Mouse (Mus musculus) gastrocnemius, adult 2 months (tissue): Measurements from ENCODE around the gene Cyp39a1. TPM values are rescaled to one million over a fixed set of nuclear protein-coding genes. Genes with fewer than 3 reads are reported as not detected.

Source experiments
- DNase-seq: peaks from one replicate; pipeline ENCODE4 v3.0.0; 2022
- H3K27ac ChIP-seq: fragments of 200-600 bp; 2 replicates; pipeline ENCODE4 v1.8.1; 2022; ENCODE audit warnings: mild to moderate bottlenecking
- H3K4me3 ChIP-seq: fragments of 200-600 bp; 2 replicates; pipeline ENCODE4 v1.8.1; 2022; ENCODE audit warnings: mild to moderate bottlenecking, moderate library complexity
- CTCF ChIP-seq: fragments of 200-600 bp; IDR thresholded peaks from 2 replicates; pipeline ENCODE4 v1.8.1; 2022; ENCODE audit warnings: antibody characterized with exemption, mild to moderate bottlenecking, moderate library complexity
- intact Hi-C: fragments of 180-260 bp; cut with DNase I; formaldehyde crosslinking; loops from one replicate; pipeline ENCODE4 v1.15.1; 2025
- total RNA-seq, 2 experiments: library from RNA; stranded (reverse); gene quantifications; 2 replicates each; pipeline ENCODE4 v1.2.3; 2021

Cyp39a1 gene
- total RNA-seq, 2 experiments from 2014 or later, result 3.2 to 3.3 TPM

DNA sequence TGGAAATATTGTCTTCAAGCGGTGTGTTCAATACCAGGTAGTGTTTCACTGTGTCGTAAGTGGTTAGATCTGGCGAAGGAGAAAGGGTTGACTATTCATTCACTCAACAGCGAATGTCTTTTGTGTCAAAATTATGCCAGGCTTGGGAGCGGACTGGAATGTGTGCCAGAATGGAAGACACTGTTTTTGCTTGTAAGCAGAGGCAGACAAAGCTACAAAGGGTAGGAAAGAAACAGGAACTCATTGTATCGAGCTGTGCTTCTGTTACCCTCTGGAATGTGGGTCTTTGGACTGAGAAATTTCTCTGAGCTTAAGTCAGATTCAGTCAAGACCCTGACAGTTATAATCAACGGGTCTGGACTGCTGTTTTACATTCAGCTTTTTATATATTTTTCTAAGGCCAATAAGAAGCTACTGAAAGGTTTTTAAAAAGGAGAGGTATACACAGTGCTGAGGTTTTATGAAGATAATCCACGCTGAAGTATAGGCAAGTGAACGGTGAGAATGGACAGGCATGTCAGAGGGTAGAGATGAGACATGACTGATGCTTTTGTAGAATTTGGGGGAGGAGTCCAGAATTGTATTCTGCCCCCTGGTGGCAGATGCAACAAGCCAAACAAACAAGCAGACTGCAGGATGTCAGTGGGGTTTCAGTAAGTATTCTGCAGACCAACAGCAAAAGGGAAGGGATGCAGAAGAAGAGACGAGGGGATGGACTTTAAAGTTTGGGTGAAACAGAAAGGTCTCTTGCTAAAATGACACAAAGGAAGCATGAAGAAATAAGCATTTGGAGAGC, 17.4 kb upstream of the Cyp39a1 start:
- intact Hi-C loops, result no loop called here
- TF ChIP-seq CTCF, result peak; percentile 59
- no peak for DNase-seq
- Histone ChIP-seq H3K4me3 (no peak overlapping the region), H3K27ac (no peak overlapping the region)

DNA sequence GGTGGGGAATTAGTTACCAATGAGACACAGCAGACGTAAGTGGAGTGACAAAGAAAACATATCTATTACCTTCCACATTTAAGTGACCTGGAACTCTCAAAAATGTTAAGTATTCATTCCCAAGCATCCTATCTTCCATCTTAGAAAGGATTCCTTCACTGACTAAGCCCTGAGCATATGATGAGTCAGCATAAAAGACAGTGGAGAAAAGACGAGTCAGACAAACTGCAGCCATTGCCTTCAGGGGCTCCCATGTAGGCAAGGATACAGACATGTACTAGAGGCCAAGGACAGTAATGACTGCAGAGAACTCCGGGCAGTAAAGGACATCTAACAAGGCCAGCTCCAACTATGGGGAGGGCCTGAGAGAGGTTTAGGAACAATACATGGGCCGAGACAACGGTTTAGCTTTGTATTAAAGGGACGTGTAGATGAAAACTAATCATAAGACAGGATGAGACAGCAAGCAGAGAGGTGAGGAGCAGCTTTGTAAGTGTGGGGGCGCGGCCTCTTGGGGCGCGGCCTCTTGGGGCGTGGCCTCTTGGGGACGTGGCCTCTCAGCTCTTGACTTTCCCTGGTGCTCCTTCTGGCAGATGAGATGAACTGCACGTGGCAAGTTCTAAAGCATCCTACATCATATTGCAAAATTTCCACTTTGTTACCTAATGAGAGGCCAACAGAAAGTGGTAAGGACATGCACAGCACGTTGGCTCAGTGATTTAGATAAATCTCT, 15.7 kb upstream of the Cyp39a1 start:
- no peak for DNase-seq
- intact Hi-C loops, result no loop called here
- Histone ChIP-seq H3K27ac (no peak overlapping the region), H3K4me3 (no peak overlapping the region)
- no peak for TF ChIP-seq CTCF

DNA sequence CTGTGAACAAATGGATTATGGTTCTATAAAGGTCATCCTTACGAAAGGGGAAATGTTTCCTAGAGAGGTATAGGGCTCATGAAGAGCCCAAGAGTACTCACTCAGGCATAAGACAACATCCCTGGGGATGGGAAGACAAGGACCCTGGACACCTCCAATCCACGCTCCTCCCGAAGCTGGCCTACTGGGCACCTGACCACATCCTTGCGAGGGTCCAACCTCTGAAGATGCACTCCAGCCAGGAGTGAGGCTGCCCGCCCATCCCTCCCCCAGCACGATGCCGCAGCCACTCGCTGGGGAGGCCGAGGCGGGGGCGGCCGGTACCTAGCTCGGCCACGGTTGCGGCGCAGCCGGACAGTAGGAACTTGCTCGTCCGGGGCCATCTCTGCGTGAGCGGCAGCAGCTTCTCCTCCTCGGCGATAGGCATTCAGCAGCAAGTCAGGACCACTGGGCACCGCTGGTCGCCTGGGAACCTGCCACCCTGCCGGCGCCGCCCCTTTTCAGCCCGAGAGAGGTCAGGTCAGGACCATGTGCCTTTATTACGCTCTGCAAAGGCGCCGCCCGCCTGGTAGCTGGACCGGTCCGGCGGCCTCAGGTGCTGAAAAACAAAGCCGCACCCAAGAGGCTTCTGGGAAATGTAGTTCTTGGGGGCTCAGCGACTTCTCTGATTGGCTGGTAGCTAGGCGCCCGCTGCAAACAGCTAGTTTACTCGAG, 492 bp upstream of the Cyp39a1 start, which contains the start of gene Slc25a27:
Gene Slc25a27 (minus strand): TSS at position 639 of the 714 bp plus-strand sequence.
- H3K27ac ChIP-seq, result peak within 1 kb of the TSS; percentile 90
- peak; percentile 92 for DNase-seq
- no peak for TF ChIP-seq CTCF
- intact Hi-C loops, result no loop called here
- peak within 1 kb of the TSS; percentile 93 for H3K4me3 ChIP-seq

DNA sequence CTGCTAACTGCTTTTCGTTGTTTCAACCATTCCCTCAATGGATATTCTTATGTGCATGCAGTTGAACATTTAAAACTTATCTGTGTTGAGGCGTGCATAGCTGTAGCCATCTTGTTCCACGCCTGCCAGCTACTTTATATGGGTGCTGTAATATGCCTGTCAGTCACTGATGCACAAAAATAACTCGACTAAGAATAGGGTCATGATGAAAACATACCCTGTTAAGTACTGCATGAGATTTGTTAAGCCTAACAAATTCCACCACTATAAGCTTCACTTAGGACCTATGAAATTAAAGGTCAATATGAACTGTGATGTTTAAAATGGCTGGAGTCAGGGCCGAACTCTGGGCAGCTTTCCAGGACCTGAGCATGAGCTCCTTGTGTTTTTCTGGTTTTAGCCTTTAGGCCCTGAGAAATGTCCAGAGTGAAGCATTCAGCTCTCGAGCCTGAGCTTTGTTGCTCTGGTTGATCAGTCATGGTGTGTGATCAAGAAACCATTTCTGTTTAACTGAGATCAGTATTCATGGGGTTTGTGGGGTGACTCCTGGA, 2.0 kb downstream of the Cyp39a1 start:
- peak; percentile 31 for DNase-seq
- H3K27ac ChIP-seq, result peak overlapping the region; percentile 90
- TF ChIP-seq CTCF, result no peak
- intact Hi-C loops, result no loop called here
- peak overlapping the region; percentile 93 for H3K4me3 ChIP-seq

DNA sequence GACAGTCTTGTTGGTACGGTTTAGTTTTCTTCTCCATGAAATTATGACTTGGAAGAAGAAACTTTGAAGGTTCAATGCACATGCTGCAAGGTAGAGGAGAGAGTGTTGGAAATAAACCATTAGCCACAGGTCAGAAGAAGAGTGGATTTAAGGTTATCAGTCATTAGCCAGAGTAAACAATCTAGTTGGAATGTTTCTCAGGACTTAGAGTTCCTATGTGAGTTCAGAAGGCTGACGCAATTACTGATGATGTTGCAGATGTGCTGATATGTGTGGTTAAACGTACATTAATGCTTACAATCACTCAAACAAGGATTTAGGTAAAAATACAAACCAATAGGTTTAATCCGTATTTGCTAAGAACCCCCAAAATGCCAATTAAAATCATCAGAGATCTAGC, 4.7 kb downstream of the Cyp39a1 start:
- TF ChIP-seq CTCF, result no peak
- intact Hi-C loops, result no loop called here

DNA sequence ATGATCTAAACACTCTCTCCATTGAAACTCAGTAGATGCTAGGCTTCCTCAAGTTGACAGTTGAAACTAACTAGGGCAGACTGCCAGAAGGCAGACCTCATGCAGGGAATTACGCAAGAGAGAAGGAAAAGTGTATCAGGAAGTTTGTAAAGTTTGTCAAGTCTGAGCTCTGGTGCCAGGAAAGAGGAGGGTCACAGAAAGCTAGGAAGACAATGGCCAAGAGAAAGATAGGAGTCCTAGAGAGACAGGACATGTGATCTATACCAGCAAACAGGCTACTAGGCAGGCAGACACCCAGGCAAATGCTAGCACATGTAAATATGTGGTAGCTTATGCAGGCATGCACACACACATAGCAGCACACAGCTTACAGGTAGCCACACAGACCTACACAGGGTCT, 8.0 kb downstream of the Cyp39a1 start:
- no peak overlapping the region for H3K27ac ChIP-seq
- no peak for DNase-seq

More for the DNA sequence above, 4.7 kb downstream of the Cyp39a1 start:
- no peak overlapping the region for H3K4me3 ChIP-seq
- DNase-seq, result no peak
- H3K27ac ChIP-seq, result no peak overlapping the region

DNA sequence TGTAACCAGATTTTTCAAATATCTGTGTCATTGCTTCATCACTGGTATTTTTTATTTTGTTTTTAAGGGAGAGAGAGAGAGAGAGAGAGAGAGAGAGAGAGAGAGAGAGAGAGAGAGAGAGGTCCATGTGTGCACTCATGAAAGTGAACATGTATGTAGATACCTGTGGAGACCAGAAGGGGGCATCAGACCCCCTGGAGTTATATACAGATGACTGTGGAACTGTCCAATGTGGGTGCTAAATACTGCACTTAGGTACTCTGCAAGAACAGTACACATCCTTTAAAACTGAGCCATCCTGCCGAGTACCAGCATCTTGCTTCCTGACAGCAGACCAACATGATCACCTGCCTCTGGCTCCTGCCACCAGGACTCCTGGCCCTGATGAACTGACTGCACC, 9.0 kb downstream of the Cyp39a1 start:
- Histone ChIP-seq H3K27ac (no peak overlapping the region), H3K4me3 (no peak overlapping the region)
- intact Hi-C loops, result no loop called here
- TF ChIP-seq CTCF, result peak; percentile 12; the same call in 1 of the 2 replicates
- no peak for DNase-seq

More for the DNA sequence above, 8.0 kb downstream of the Cyp39a1 start:
- TF ChIP-seq CTCF, result no peak
- no peak overlapping the region for H3K4me3 ChIP-seq
- intact Hi-C loops, result no loop called here

DNA sequence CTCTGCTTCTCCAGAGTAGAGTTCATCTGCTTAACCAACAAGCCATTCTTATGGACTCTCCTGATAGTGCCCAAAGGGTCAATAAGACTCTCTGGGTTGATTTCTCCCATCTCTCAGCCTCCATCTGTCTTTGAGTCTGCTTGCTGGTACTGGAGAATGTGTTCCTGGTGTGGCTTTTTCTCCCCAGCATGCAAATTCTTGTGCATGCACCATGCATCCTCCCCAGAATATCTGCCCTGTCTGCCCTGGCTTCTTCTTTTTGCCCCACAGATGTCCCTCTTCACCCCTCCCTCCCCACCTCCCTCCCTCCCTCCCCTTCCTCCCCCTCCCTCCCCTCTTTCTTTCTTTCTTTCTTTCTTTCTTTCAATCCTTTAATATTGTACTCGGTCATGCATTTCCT, 10.1 kb downstream of the Cyp39a1 start:
- Histone ChIP-seq H3K4me3 (no peak overlapping the region), H3K27ac (no peak overlapping the region)
- TF ChIP-seq CTCF, result no peak
- DNase-seq, result no peak
- intact Hi-C loops, result no loop called here

DNA sequence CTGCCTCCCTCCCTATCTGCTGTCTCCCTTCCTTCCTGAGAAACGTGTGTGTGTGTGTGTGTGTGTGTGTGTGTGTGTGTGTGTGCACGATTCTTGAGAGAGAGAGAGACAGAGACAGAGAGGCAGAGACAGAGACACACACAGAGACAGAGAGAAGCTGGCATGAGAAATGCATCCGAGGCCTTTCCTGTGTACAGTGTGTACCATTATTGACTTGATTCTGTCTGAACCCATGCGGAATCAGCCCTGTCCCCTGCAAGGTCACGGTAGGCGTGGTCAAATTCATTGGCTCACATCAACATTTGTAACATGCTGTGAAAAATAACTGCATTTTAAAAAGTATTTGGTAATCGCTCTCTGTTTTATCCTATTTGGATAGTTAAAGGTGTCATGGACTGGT, 16.9 kb downstream of the Cyp39a1 start:
- Histone ChIP-seq H3K4me3 (no peak overlapping the region), H3K27ac (no peak overlapping the region)
- intact Hi-C loops, result no loop called here
- TF ChIP-seq CTCF, result no peak
- DNase-seq, result no peak

DNA sequence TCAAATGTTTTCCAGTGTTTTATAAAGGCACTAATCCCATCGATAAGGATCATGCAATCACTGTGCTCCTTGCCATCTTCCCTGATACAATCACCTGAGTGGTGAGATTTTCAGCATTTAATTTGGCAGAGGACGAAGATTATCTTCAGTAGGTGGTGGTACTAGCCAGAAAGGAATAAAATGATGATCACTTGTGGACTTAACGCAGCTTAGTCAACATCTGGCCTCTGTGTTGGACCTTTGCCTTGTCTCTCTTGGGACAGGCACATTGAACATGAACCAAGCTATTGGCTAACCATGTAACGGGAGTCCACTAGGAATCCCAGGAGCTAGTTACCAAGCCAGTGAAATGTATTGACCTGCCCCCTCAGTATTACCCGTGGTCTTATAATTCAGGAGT, 17.4 kb downstream of the Cyp39a1 start:
- H3K27ac ChIP-seq, result no peak overlapping the region
- peak; percentile 31 for DNase-seq
- intact Hi-C loops, result no loop called here
- no peak overlapping the region for H3K4me3 ChIP-seq
- TF ChIP-seq CTCF, result no peak

DNA sequence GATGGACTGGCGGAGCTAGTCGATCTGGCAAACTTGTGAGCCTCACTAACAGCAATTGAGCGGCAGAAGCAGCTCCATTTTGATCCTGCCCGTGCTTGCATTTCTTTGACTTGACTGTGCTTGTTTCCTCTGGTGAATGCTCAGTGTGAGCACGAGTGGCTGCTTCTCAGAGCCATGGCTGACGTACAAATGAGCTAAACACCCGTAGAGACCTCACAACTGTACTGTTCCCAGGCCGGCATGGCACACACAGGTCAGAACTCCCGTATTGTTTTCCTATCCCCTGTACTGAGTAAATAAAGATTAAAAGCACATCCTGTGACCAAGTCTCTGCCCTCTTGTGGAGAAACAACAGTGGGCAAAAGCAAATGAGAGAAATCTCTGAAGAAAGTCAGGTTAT, 22.4 kb downstream of the Cyp39a1 start:
- peak overlapping the region; percentile 26 for H3K4me3 ChIP-seq
- peak; percentile 38 for DNase-seq
- intact Hi-C loops, result no loop called here
- H3K27ac ChIP-seq, result peak overlapping the region; percentile 63
- peak; percentile 10; the same call in 1 of the 2 replicates for TF ChIP-seq CTCF

DNA sequence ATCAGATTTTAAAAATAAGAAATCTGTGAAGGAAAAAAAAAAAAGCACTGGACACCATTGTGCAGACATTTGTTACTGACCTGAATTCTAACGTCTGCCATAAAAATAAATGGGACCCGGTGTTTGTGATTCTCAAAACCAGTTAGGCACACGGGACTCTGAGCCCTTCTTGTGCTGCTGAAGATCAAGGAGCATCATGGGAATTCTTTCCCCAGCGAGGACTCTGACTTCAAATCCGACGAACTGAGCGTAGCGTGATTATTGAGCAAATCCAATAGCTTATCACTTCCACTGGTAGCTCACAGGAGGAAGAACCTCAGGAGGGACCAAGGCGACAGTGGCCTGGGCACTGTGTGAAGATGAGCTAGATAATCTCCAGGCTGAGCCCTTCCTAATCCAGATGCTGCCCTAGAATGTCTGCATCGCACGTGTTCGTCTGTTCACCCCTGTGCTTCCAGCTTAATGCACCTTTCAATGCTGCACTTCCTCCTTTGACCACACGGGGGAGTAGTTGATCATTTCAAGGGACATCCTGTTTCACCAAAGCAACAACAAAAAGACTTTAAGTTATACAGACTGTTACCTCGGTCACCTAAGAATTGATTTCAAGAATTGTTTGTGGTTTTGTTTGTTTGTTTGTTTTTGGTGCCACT, 31.9 kb downstream of the Cyp39a1 start:
- peak; percentile 85 for TF ChIP-seq CTCF
- Histone ChIP-seq H3K4me3 (no peak overlapping the region), H3K27ac (no peak overlapping the region)
- intact Hi-C loops, result loop anchor here (1.0 to 5.0 kb wide), 3 partner anchors 170 to 428 kb away; no protein-coding TSS in a partner anchor
- peak; percentile 74 for DNase-seq
